Mouse (Mus musculus) heart, adult 2 months (tissue): ENCODE results near the gene Morc4. TPM values are rescaled to one million over a fixed set of nuclear protein-coding genes. Genes with fewer than 3 reads are reported as not detected.

Experiments
- DNase-seq, 2 experiments: peaks; one replicate each; pipeline ENCODE4 v3.0.0; 2021
- H3K27ac ChIP-seq: fragments of 200-600 bp; 2 replicates; pipeline ENCODE4 v1.8.1; 2022
- H3K27me3 ChIP-seq: fragments of 200-500 bp; 2 replicates; pipeline ENCODE4 v1.6.1; 2012; ENCODE audit warnings: mild to moderate bottlenecking, low read length, inconsistent platforms, mixed read lengths; ENCODE audit not compliant: control insufficient read depth, insufficient read depth
- H3K36me3 ChIP-seq: fragments of 200-500 bp; 2 replicates; pipeline ENCODE4 v1.6.1; 2012; ENCODE audit warnings: low read length, inconsistent platforms; ENCODE audit not compliant: control insufficient read depth, insufficient read depth
- H3K4me1 ChIP-seq: fragments of 200-500 bp; 2 replicates; pipeline ENCODE4 v1.6.1; 2011; ENCODE audit warnings: low read length; ENCODE audit not compliant: control insufficient read depth, insufficient read depth
- H3K4me3 ChIP-seq: fragments of 200-600 bp; 2 replicates; pipeline ENCODE4 v1.8.1; 2022
- H3K79me2 ChIP-seq: fragments of 200-500 bp; replicated peaks from 2 replicates; pipeline ENCODE4 v1.6.1; 2012; ENCODE audit warnings: mild to moderate bottlenecking, inconsistent platforms, low read length, moderate library complexity, mixed read lengths; ENCODE audit not compliant: control insufficient read depth, insufficient read depth
- H3K9ac ChIP-seq: fragments of 200-500 bp; 2 replicates; pipeline ENCODE4 v1.6.1; 2012; ENCODE audit warnings: low read depth, mild to moderate bottlenecking, control low read depth, inconsistent platforms, low read length, mixed read lengths
- CTCF ChIP-seq: fragments of 200-600 bp; IDR thresholded peaks from 2 replicates; pipeline ENCODE4 v1.8.1; 2022; ENCODE audit warnings: antibody characterized with exemption, mild to moderate bottlenecking, moderate library complexity
- EP300 ChIP-seq: fragments of 200-500 bp; IDR thresholded peaks from 2 replicates; pipeline ENCODE4 v1.6.1; 2011; ENCODE audit warnings: low read depth, low read length, control low read depth; ENCODE audit not compliant: insufficient read depth
- POLR2A ChIP-seq: fragments of 200-500 bp; IDR thresholded peaks from 2 replicates; pipeline ENCODE4 v1.6.1; 2011; ENCODE audit warnings: mild to moderate bottlenecking, low read depth, low read length, control low read depth; ENCODE audit not compliant: insufficient read depth
- WGBS: fragments of 180-500 bp; shearing (Covaris S2); methylation state at CpG from one replicate; pipeline ENCODE4 v1.1.7; 2018; 5-methylcytosine and 5-hydroxymethylcytosine counted together
- intact Hi-C: fragments of 180-260 bp; cut with DNase I; formaldehyde crosslinking; loops from one replicate; pipeline ENCODE4 v1.15.1; 2025
- long read RNA-seq: library from polyadenylated mRNA; stranded (forward); transcript quantifications from one replicate; pipeline ENCODE4 v2.0.0, GENCODE M21; 2021
- polyA plus RNA-seq: library from polyadenylated mRNA; depleted of rRNA; stranded (reverse); fragments of >200 nt; gene quantifications from 2 replicates; pipeline ENCODE4 v1.2.3, GENCODE M21; 2012; rRNA removed
- total RNA-seq, 2 experiments: library from RNA; stranded (reverse); gene quantifications; 2 replicates each; pipeline ENCODE4 v1.2.3; 2021

The Morc4 gene
- 1 to 10 TPM; 3.3 to 5.4 TPM for total RNA-seq
- polyA plus RNA-seq = 1.7 and 4.3 TPM in 2 replicates
- long read RNA-seq, full-length matches to known transcripts = 2 of 4 reads
- long read RNA-seq, partial matches to known transcripts = 0 of 4 reads
- long read RNA-seq, other reads (novel, unspliced or antisense) = 2 of 4 reads

- H3K27ac ChIP-seq = no peak within 1 kb of the TSS
Observed at GRCm38 (mm10) chrX:139870938-139871791, at the start of gene Morc4. Gene Morc4, minus strand, starts transcription at chrX:139871677.

GRCm38 (mm10) chrX:139920572-139920971 is 49.1 kb upstream of the Morc4 start:
- Histone ChIP-seq H3K9ac (no peak overlapping the region), H3K27me3 (no peaks in the 10 kb centered on the region), H3K4me3 (no peak overlapping the region), H3K36me3 (no peaks in the 10 kb centered on the region), H3K79me2 (no peaks in the 10 kb centered on the region), H3K27ac (no peak overlapping the region), H3K4me1 (no peaks in the 10 kb centered on the region)
- WGBS = 78% methylated on average over 4 of the region's 4 CpGs
- no peak for DNase-seq
- intact Hi-C loops = loop anchor here (5.0 kb wide), 1 partner anchor 387 kb away; no protein-coding TSS in a partner anchor
- TF ChIP-seq EP300 (no peak), POLR2A (no peak), CTCF (no peak)

More at GRCm38 (mm10) chrX:139870938-139871791, at the start of gene Morc4:
- 15% methylated on average over 69 of the region's 87 CpGs for WGBS
- Histone ChIP-seq H3K79me2 (no peaks in the 10 kb centered on the region), H3K4me3 (peak within 1 kb of the TSS; percentile 60), H3K4me1 (no peaks in the 10 kb centered on the region), H3K27me3 (no peaks in the 10 kb centered on the region), H3K36me3 (no peaks in the 10 kb centered on the region), H3K9ac (peak within 1 kb of the TSS; percentile 88)
- no peak for TF ChIP-seq EP300
- peak; percentile 34; the same call in 1 of the 2 replicates for TF ChIP-seq POLR2A
- intact Hi-C loops = loop anchor here (10.0 kb wide), 1 partner anchor 124 kb away; the partner anchor contains the start of gene Rbm41
- DNase-seq = peak; percentile 67 to 70

DNA sequence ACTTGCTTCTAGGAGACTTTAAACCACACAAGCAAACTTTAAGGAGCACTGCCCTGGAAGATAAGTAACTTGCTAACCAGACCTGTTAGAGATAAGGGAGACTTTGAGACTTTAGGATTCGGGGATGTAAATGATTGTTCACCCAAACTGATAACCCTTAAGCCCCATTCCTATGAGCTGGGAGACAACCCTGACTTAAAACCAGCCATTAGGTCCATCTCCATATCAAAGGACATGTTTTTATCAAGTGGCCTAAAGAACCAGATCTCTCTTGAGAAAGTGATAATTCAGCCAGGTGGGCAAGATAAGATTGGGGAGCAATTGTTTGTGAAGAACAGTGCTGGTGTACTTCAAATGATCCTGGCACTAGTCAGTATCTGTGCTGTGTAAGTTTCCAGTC is 19.9 kb upstream of the Morc4 start:
- H3K4me1 ChIP-seq = no peaks in the 10 kb centered on the region
- no peaks in the 10 kb centered on the region for H3K79me2 ChIP-seq
- H3K9ac ChIP-seq = no peak overlapping the region
- WGBS = 32% methylated on average over 1 of the region's 1 CpGs
- H3K4me3 ChIP-seq = no peak overlapping the region
- intact Hi-C loops = no loop called here
- H3K27ac ChIP-seq = no peak overlapping the region
- no peaks in the 10 kb centered on the region for H3K36me3 ChIP-seq
- DNase-seq = no peak
- no peaks in the 10 kb centered on the region for H3K27me3 ChIP-seq
- TF ChIP-seq EP300 = no peak
- no peak for TF ChIP-seq POLR2A

DNA sequence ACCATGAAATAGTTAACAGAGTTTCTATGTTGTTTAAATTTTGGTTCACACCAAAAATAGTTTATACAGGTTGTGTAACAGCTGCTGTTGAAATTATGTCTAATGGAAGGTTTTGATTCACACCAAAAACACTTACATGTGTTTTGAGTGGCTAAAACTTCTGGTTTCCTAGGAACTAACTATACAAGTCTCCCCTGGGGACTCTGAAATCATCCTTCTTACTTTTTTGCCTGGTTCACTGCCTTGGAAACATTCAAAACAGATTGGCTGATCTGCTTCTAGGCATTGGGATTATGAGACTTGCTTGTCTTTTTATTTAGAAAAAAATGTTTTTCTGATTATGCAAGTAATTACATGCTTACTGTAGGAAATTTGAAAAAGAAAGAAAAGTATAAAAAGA is 11.7 kb upstream of the Morc4 start:
- Histone ChIP-seq H3K79me2 (no peaks in the 10 kb centered on the region), H3K27ac (no peak overlapping the region), H3K9ac (no peak overlapping the region), H3K27me3 (no peaks in the 10 kb centered on the region), H3K4me3 (no peak overlapping the region), H3K36me3 (no peaks in the 10 kb centered on the region), H3K4me1 (no peaks in the 10 kb centered on the region)
- no peak for DNase-seq
- TF ChIP-seq CTCF = no peak
- TF ChIP-seq POLR2A = no peak
- TF ChIP-seq EP300 = no peak
- intact Hi-C loops = no loop called here

DNA sequence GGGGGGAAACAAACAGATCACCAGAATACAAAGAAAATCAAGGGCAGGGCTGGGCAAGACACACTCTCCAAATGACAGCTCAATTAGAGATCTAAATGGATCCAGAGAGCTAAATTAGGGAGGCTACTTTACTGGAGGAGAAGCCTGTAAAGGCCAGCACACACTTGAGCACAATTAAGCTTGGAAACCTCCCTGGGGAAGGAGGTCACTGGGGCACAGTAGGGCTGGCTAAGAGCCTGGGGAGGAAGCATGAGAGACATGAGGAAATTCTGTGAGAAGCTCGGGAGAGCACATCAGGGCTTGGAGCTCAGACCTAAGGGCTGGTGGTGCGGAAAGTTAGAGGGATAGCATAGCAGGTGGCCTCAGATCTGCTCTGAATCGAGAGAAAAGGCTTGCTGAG is 6.5 kb upstream of the Morc4 start:
- TF ChIP-seq POLR2A (no peak), CTCF (no peak), EP300 (no peak)
- Histone ChIP-seq H3K79me2 (no peaks in the 10 kb centered on the region), H3K36me3 (no peaks in the 10 kb centered on the region), H3K27ac (no peak overlapping the region), H3K9ac (no peak overlapping the region), H3K4me1 (no peaks in the 10 kb centered on the region), H3K4me3 (no peak overlapping the region), H3K27me3 (no peaks in the 10 kb centered on the region)
- intact Hi-C loops = loop anchor here (10.0 kb wide), 1 partner anchor 117 kb away; the partner anchor contains the start of gene Rbm41
- peak; percentile 18 to 36 for DNase-seq
- 26% methylated on average over 3 of the region's 3 CpGs for WGBS

DNA sequence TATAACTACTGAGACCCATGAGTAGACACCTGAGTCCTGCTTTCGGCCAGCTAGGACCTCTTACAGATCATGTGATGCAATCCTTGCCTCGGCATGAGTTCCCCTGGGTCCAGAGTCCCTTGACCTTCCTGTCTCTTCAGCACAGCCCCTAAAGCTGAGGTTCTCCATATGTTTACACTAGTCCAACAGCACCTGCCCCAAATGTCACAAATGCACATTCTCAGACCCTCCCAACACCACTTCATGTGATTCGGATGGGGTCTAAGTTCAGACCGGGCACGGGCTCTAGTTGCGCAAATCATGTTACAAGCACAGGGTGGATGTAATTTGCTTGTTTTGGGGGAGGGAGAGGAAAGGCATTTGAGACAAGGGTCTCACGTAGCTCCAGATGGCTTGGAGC is 5.6 kb upstream of the Morc4 start:
- WGBS = 79% methylated on average over 7 of the region's 7 CpGs
- TF ChIP-seq EP300 (no peak), POLR2A (no peak), CTCF (no peak)
- DNase-seq = no peak
- Histone ChIP-seq H3K79me2 (no peaks in the 10 kb centered on the region), H3K4me1 (no peaks in the 10 kb centered on the region), H3K9ac (no peak overlapping the region), H3K36me3 (no peaks in the 10 kb centered on the region), H3K27me3 (no peaks in the 10 kb centered on the region), H3K27ac (no peak overlapping the region), H3K4me3 (no peak overlapping the region)
- intact Hi-C loops = loop anchor here (10.0 kb wide), 1 partner anchor 118 kb away; the partner anchor contains the start of gene Rbm41
